Mouse (Mus musculus) gastrocnemius, adult 8-10 months (tissue): Measurements from ENCODE around the gene Lrrc25. TPM values are rescaled to one million over a fixed set of nuclear protein-coding genes. Genes with fewer than 3 reads are reported as not detected.

ENCODE experiments used
- DNase-seq, 2 experiments: peaks; one replicate each; pipeline ENCODE4 v3.0.0; 2022; ENCODE audit warnings: low spot score in 2 of 2
- total RNA-seq, 4 experiments: library from RNA; stranded (reverse); gene quantifications; 2 replicates each; pipeline ENCODE4 v1.2.4; 2022

The Lrrc25 gene
- total RNA-seq, 4 experiments from 2014 or later, result 0.17 to 0.49 (median 0.22) TPM; not detected in 1

- no peak for DNase-seq
Measured at GRCm38 (mm10) chr8:70647343-70648163, 31.6 kb downstream of the Lrrc25 start.

DNA sequence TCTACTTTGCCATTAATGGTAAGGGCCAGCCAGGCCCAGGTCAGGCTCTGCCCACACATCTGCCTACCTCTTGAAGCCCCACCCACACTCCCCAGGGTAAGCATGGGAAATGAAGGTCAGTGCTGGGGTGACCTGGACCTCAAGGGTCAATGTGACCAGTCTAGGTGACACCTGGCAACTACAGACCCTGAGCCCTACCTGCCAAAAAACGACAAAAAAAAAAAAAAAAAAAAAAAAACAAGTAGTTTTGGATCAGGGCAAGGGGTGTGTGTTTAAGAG lies 32.1 kb downstream of the Lrrc25 start:
- DNase-seq, result no peak

- no peak for DNase-seq
Measured at GRCm38 (mm10) chr8:70648921-70649320, 33.0 kb downstream of the Lrrc25 start.

DNA sequence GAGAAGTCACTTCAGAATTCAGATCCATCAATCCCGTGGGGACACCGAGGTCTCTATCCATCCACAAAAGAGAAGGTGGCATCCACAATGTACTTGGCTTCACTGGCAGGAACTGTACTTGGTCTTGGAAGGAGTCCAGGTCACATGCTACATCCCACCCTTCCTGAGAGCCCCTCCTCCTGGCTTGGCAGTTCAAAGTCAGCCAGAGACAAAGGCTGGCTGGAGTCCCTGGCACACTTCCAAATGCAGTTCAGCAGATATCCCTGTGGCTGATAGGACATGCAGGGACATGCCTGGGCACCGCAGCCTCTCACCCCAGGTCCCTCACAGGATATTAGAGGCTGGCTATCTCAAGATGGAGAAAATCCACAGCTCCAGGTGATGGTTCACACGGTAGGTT lies 33.4 kb downstream of the Lrrc25 start:
- no peak for DNase-seq

- DNase-seq, result no peak
Measured at GRCm38 (mm10) chr8:70650351-70650750, 34.4 kb downstream of the Lrrc25 start.

GRCm38 (mm10) chr8:70653226-70653625 lies 37.3 kb downstream of the Lrrc25 start:
- DNase-seq, result no peak

GRCm38 (mm10) chr8:70654121-70654520 lies 38.2 kb downstream of the Lrrc25 start:
- no peak for DNase-seq

- no peak for DNase-seq
Measured at GRCm38 (mm10) chr8:70655469-70655868, 39.5 kb downstream of the Lrrc25 start.

DNA sequence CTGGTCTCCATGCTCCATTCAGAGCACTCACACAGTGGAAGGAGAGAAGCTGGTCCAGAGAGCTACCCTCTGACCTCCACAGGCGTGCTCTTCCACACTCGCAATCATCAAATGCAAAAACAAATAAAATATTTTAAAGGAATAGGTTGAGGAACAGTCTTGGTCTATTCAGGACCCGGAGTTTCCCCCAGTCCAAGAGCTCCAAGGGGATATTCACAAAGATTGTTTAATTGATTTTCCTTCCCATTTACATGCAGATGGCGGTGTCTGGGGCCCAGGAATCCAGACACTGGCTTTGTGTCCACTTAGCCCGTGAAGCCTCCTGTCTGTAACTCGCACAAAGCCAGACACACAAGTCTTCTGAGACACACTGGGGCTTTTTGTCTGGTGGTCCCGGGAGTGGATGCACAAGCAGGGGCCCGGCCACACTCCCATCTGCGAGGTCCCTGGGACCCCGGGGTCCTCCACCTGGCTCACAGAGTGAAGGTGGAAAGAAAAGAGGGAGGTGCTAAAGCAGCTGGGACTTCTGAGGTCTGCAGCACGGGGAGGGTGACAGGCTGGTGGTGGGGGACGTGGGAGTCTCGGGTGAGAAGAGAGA lies 40.3 kb downstream of the Lrrc25 start:
- no peak for DNase-seq

GRCm38 (mm10) chr8:70657214-70657613 lies 41.3 kb downstream of the Lrrc25 start:
- DNase-seq, result no peak

GRCm38 (mm10) chr8:70657739-70658138 lies 41.8 kb downstream of the Lrrc25 start:
- no peak for DNase-seq

GRCm38 (mm10) chr8:70658897-70659603 lies 43.1 kb downstream of the Lrrc25 start:
- no peak for DNase-seq

DNA sequence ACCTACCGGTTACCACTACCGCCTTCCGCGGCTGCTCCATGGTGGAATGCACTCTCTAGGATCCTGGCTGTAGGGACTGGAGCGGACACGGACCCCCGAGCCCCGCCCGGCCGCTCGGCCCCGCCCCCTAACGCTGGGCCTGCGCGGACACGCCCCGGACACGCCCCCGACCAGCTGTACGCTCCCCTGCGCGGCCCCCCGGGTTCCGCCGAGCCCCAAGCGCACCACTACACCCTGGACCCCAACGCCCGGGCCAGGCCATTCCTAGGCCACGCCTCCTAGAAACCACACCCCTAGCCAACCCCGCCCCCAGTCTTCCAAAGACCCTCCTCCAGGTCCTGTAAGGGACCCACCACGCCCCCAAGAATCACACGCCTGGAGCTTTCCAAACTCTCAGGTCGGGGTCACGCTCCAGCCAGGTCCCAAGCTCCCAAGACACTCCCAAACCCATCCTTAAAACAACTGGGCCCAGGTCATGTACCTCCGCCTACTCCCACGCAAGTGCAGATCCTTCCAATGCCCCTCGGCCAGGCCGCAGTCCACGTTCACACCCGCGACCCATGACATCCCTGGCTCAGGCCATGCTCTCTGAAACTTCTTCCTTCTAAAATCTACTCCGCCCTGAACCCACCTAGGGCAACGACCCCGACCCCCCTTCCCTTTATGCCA lies 43.8 kb downstream of the Lrrc25 start:
- DNase-seq, result peak; percentile 86 to 88

DNA sequence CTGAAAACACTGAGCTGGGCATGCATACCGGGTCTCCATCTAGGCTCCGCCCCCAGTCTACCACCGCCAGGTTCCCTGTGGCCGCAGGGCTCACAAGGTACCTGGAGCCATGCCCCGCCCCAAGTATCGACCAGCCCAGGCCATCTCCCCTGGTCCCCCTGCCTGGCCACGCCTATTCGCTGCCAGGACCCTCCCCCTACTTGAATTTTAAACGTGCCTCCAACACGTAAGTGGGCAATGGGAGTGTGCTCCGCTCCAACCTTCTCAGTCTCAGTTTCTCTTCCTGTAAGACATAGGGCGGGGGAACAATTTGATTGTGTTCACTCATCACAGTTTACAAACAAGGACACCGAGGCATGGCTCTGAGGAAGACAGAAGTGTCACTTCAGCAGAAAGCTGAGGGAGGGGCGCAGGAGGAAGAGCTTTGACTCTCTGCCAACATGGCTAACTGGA lies 44.3 kb downstream of the Lrrc25 start, which contains the start of gene Pgpep1:
Gene Pgpep1 (minus strand): TSS at position 116 of the 453 bp plus-strand sequence.
- no peak for DNase-seq

DNA sequence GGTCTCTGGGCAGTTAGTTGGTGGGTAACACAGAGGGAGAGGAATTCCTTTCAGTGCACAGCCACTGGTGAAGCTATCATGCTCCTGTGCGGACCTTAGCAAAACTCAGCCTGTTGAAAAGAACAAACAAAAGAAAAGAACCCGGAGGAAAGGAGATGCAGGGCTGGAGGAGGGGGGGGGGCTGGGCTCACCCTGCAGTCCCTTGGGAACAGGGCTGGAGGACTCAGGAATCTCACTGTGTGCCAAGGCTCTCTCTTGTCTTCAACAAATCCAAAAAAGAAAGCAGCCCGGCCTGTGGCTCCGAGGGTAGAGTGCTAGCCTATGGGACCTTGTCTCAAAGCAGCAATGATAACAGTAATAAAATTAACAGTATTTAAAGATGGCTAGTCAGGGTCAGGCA lies 47.7 kb downstream of the Lrrc25 start:
- DNase-seq, result no peak

DNA sequence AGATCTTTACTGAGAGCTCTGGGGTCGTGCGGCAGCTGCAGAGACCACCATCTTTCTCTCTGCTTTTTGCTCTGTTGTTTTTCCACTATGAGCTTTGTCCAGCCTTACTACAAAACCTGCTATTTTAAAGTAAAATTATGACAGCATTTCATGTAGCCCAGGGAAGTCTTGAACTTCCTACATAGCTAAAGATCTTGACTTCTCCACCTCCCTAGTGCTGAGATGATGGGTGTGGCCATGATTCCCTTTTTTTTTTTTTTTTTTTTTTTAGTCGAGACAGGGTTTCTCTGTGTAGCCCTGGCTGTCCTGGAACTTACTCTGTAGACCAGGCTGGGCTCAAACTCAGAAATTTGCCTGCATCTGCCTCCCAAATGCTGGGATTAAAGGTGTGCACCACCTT lies 48.7 kb downstream of the Lrrc25 start:
- DNase-seq, result no peak

GRCm38 (mm10) chr8:70665599-70665998 lies 49.6 kb downstream of the Lrrc25 start:
- no peak for DNase-seq

DNA sequence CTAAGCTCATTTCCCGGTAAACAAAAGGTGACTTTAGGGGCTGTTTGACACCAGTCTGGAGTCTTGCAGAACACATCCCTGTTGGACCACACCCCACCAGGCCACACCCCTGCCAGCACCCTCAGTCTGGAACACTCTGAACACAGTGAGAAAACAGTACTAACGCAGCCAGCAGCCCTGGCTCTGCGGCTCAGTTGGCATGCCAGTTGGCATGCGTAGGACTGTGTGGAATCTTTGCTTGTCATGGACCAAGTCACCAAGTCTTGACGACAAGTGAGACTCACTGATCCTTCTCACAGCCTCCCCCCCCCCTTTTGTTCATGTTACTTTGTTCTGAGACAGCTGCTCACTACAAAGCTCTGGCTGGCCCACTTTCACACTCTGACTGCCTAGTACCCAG lies 51.1 kb downstream of the Lrrc25 start:
- peak; percentile 75 to 82 for DNase-seq
